Mouse (Mus musculus) spleen, adult 2 months (tissue): Measurements from ENCODE around the gene Atg9b.

Experiments used
- CTCF ChIP-seq: fragments of 200-500 bp; IDR thresholded peaks from 2 replicates; pipeline ENCODE4 v1.5.1; 2011; ENCODE audit warnings: mild to moderate bottlenecking, inconsistent platforms; ENCODE audit not compliant: insufficient read depth, insufficient read length, insufficient replicate concordance; ENCODE audit errors: extremely low read depth
- POLR2A ChIP-seq: fragments of 200-500 bp; IDR thresholded peaks from 2 replicates; pipeline ENCODE4 v1.6.1; 2011; ENCODE audit warnings: low read depth, low read length, inconsistent platforms

DNA sequence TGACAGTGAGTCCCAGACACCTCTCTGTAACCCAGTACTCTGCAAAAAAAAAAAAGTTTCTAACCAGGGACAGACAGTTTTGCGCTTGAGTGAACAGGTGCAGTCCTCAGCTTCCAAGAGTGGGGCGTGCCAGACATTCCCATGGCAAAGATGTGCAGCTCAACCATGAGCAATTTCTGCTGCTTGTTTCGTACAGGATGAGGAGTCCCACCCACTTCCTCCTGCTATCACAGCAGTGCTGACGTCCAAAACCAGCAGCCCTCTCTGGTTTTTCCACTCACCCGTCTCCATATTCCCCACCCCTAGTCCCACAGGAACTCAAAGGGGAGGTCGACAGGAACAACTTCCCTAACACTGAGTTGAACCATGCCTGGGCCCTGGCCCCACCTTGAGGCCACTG lies 7.5 kb downstream of the Atg9b start:
- TF ChIP-seq POLR2A (no peak), CTCF (no peak)
